Mouse (Mus musculus): Measurements from ENCODE around the gene Gm5447.

- no peak for TF ChIP-seq CTCF (conservative IDR thresholded peaks at IDR 0.05; ENCODE audit: low read length)
- no peak for TF ChIP-seq POU5F1 (IDR thresholded peaks at IDR 0.05; ENCODE audit: borderline replicate concordance, low read length)
Measured at GRCm38 (mm10) chr13:30972102-30972501, 1.9 kb upstream of the Gm5447 start.
